Mouse (Mus musculus) forebrain, embryonic 11.5 days (tissue): Measurements from ENCODE around the gene Mapre3. TPM values are rescaled to one million over a fixed set of nuclear protein-coding genes. Genes with fewer than 3 reads are reported as not detected.

Experiments used
- ATAC-seq: fragments of 200-750 bp; cut with Nextera tagmentation; replicated peaks from 2 replicates; pipeline ENCODE4 v1.8.0; 2017; ENCODE audit warnings: moderate TSS enrichment; ENCODE audit not compliant: low FRiP score
- DNase-seq: peaks from one replicate; pipeline ENCODE4 v3.0.0-alpha.2; 2017; ENCODE audit warnings: low spot score
- H3K27ac ChIP-seq: fragments of 300-500 bp; sonication (generic); 2 replicates; pipeline ENCODE4 v1.5.1; 2014; ENCODE audit warnings: low read depth, low read length
- H3K27me3 ChIP-seq: fragments of 300-500 bp; sonication (generic); 2 replicates; pipeline ENCODE4 v1.6.1; 2014; ENCODE audit warnings: mild to moderate bottlenecking, low read length, mixed read lengths; ENCODE audit not compliant: control insufficient read depth, insufficient read depth
- H3K36me3 ChIP-seq: fragments of 300-500 bp; sonication (generic); 2 replicates; pipeline ENCODE4 v1.6.1; 2014; ENCODE audit warnings: mild to moderate bottlenecking, low read length, moderate library complexity, mixed read lengths; ENCODE audit not compliant: control insufficient read depth, insufficient read depth
- H3K4me1 ChIP-seq: fragments of 300-500 bp; sonication (generic); replicated peaks from 2 replicates; pipeline ENCODE4 v1.6.1; 2014; ENCODE audit warnings: low read length, mixed read lengths; ENCODE audit not compliant: control insufficient read depth, insufficient read depth
- H3K4me2 ChIP-seq: fragments of 300-500 bp; sonication (generic); 2 replicates; pipeline ENCODE4 v1.6.1; 2014; ENCODE audit warnings: low read depth, mild to moderate bottlenecking, low read length, moderate library complexity, mixed read lengths; ENCODE audit not compliant: severe bottlenecking
- H3K4me3 ChIP-seq: fragments of 300-500 bp; sonication (generic); 2 replicates; pipeline ENCODE4 v1.5.1; 2014; ENCODE audit warnings: low read depth, low read length
- H3K9ac ChIP-seq: fragments of 300-500 bp; sonication (generic); 2 replicates; pipeline ENCODE4 v1.6.1; 2014; ENCODE audit warnings: low read length
- H3K9me3 ChIP-seq: fragments of 300-500 bp; sonication (generic); 2 replicates; pipeline ENCODE4 v1.6.1; 2016; ENCODE audit warnings: low read length, mixed read lengths; ENCODE audit not compliant: control insufficient read depth
- WGBS: fragments of 180-500 bp; shearing (Covaris S2); extraction: QIAGEN DNeasy Blood & Tissue Kit; methylation state at CpG from one replicate; pipeline ENCODE4 v1.1.7; 2014; 5-methylcytosine and 5-hydroxymethylcytosine counted together
- polyA plus RNA-seq: library from polyadenylated mRNA; unstranded; fragments of >200 nt; fragmentation: Nextera tagmentation; extraction: Ambion mirVana; gene quantifications from 2 replicates; pipeline ENCODE4 v1.2.1, GENCODE M21; 2014

The Mapre3 gene
- polyA plus RNA-seq, 1 experiment from 2014 or later: 39.7 TPM

- no peak for DNase-seq
- WGBS: 93% methylated on average over 5 of the region's 5 CpGs
- Histone ChIP-seq H3K36me3 (peaks cover 5% of the 10 kb centered on the region), H3K9ac (no peak overlapping the region), H3K27me3 (no peaks in the 10 kb centered on the region), H3K4me3 (no peak overlapping the region), H3K4me2 (no peak overlapping the region), H3K4me1 (no peaks in the 10 kb centered on the region), H3K9me3 (no peaks in the 10 kb centered on the region), H3K27ac (no peak overlapping the region)
- no peak for ATAC-seq
Observed at GRCm38 (mm10) chr5:30787381-30787780, 27.1 kb upstream of the Mapre3 start.

GRCm38 (mm10) chr5:30790047-30790446 lies 24.4 kb upstream of the Mapre3 start:
- Histone ChIP-seq H3K27me3 (no peaks in the 10 kb centered on the region), H3K27ac (no peak overlapping the region), H3K9me3 (no peaks in the 10 kb centered on the region), H3K36me3 (peaks cover 5% of the 10 kb centered on the region), H3K4me3 (no peak overlapping the region), H3K9ac (no peak overlapping the region), H3K4me2 (no peak overlapping the region), H3K4me1 (no peaks in the 10 kb centered on the region)
- DNase-seq (no peak), ATAC-seq (no peak)
- WGBS: 90% methylated on average over 3 of the region's 3 CpGs

DNA sequence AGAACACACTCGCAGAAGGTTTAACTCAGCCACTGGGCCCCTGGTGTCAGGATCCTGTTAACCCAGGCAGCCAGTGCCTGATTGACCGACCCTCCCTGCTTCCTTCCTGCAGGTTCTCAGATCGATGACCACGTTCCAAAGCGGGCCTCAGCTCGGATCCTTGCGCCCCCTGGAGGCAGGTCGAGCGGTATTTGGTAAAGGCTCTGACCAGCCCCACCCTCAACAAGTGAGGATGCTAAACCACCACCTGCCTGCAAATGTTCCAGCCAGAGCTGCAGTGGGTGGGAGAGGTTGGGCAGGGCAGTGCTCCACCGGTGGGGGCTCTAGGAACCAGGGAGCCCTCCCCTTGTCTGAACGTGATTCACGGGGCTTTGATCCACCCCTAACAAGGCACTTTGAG lies 18.3 kb upstream of the Mapre3 start:
- peaks cover 2% of the 10 kb centered on the region; the same call in 1 of the 2 replicates for H3K36me3 ChIP-seq
- no peak overlapping the region for H3K4me3 ChIP-seq
- H3K9me3 ChIP-seq: no peaks in the 10 kb centered on the region
- peaks cover 3% of the 10 kb centered on the region; the same call in 1 of the 2 replicates for H3K4me1 ChIP-seq
- peak; percentile 87 for DNase-seq
- WGBS: 19% methylated on average over 12 of the region's 12 CpGs
- H3K27me3 ChIP-seq: no peaks in the 10 kb centered on the region
- H3K27ac ChIP-seq: no peak overlapping the region
- no peak overlapping the region for H3K4me2 ChIP-seq
- peak; percentile 65; the same call in 1 of the 2 replicates for ATAC-seq
- H3K9ac ChIP-seq: no peak overlapping the region

- H3K4me2 ChIP-seq: no peak overlapping the region
- peak overlapping the region; percentile 15; the same call in 1 of the 2 replicates for H3K27ac ChIP-seq
- WGBS: 59% methylated on average over 7 of the region's 7 CpGs
- H3K9ac ChIP-seq: no peak overlapping the region
- no peaks in the 10 kb centered on the region for H3K9me3 ChIP-seq
- no peaks in the 10 kb centered on the region for H3K27me3 ChIP-seq
- H3K4me1 ChIP-seq: peaks cover 3% of the 10 kb centered on the region; the same call in 1 of the 2 replicates
- ATAC-seq (0 out of 2 replicates have a peak, but pooled peaks have one; percentile 10), DNase-seq (no peak)
- H3K4me3 ChIP-seq: no peak overlapping the region
- H3K36me3 ChIP-seq: peaks cover 2% of the 10 kb centered on the region; the same call in 1 of the 2 replicates
Observed at GRCm38 (mm10) chr5:30797482-30797881, 17.0 kb upstream of the Mapre3 start.

DNA sequence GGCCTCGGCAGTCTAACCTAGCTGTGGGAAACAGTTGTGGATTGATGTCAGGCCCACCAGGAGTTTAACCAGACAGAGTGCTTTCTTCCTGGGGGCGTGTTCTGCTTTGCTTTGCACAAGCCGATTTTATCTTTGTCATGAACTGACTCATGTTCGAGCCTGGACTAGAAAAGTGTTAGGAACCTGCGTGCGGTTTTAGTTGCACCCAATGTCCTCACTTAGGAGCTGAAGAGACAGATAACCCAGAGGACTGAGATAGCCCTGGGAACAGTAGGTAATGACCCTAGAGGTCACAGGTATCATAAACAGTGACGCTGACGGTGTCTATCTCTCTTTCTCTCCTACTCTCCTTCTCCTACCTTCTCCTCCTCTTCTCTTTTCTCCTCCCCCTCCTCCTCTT lies 16.5 kb upstream of the Mapre3 start:
- WGBS: 89% methylated on average over 8 of the region's 8 CpGs
- H3K36me3 ChIP-seq: peaks cover 2% of the 10 kb centered on the region; the same call in 1 of the 2 replicates

DNA sequence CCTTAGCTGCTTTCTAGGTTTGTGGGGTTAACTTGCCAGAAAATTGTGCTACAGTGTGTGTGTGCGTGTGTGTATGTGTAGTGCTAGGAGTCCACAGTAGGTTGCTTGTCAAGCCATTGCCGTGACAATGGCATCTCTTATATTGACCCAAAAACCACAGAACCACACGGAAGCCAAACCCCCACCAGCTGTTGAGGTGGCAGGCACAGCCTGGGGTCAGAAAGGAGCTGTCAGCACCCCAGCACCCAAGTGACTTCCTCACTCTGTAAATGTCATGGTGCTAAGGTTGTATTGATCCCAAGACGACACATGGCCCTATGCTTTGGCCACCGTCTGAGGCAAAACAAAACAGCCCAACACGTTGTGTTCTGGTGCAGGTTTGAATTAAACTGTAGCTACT lies 15.5 kb upstream of the Mapre3 start:
- H3K27ac ChIP-seq: no peak overlapping the region
- no peaks in the 10 kb centered on the region for H3K9me3 ChIP-seq
- peaks cover 3% of the 10 kb centered on the region; the same call in 1 of the 2 replicates for H3K4me1 ChIP-seq
- peaks cover 2% of the 10 kb centered on the region; the same call in 1 of the 2 replicates for H3K36me3 ChIP-seq
- H3K4me3 ChIP-seq: no peak overlapping the region
- ATAC-seq: no peak
- H3K4me2 ChIP-seq: no peak overlapping the region
- no peak for DNase-seq
- no peak overlapping the region for H3K9ac ChIP-seq
- H3K27me3 ChIP-seq: no peaks in the 10 kb centered on the region
- 89% methylated on average over 6 of the region's 6 CpGs for WGBS

More for the DNA sequence above, 16.5 kb upstream of the Mapre3 start:
- Histone ChIP-seq H3K4me1 (peaks cover 3% of the 10 kb centered on the region; the same call in 1 of the 2 replicates), H3K4me3 (no peak overlapping the region), H3K9ac (no peak overlapping the region), H3K27ac (peak overlapping the region; percentile 15; the same call in 1 of the 2 replicates), H3K27me3 (no peaks in the 10 kb centered on the region), H3K4me2 (no peak overlapping the region), H3K9me3 (no peaks in the 10 kb centered on the region)
- no peak for ATAC-seq
- no peak for DNase-seq

DNA sequence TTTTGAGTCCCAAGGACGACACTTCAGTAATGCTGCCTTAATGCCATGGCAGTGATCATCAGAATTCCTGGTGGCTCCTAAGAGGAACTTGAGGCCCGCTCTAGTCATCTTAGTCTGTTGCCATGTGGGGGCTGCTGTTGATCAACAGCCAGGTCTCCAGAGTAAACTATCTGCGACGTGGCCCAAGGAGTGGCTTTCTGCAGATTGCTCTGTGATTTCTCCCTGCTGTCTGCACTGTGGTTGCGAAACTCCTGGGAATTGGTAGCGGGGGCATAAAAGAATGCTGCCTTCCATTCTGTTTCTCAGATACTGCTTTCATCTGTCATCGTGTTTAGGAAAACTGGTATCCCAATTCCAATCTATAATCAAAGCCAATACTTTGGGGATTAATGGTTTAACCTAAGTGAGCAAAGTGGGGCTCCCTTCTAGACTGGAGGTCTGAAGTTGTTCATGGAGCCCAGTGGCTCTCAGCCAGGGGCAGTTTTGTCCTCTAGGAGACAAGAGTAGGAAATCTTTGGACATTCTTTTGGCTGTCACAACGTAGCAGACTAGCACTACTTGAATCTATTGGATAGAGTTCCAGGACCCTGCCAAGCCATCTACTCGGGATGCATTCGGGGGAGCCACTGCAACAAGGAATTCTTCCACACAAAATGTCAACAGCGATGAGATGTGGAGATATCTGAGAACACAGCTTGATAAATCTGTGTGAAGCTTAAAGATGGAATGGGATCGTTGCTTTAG lies 11.5 kb upstream of the Mapre3 start:
- no peaks in the 10 kb centered on the region for H3K36me3 ChIP-seq
- H3K9ac ChIP-seq: no peak overlapping the region
- ATAC-seq: no peak
- no peak overlapping the region for H3K4me2 ChIP-seq
- H3K4me3 ChIP-seq: no peak overlapping the region
- H3K4me1 ChIP-seq: no peaks in the 10 kb centered on the region
- no peak overlapping the region for H3K27ac ChIP-seq
- H3K27me3 ChIP-seq: no peaks in the 10 kb centered on the region
- 84% methylated on average over 12 of the region's 12 CpGs for WGBS
- DNase-seq: no peak
- H3K9me3 ChIP-seq: no peaks in the 10 kb centered on the region

DNA sequence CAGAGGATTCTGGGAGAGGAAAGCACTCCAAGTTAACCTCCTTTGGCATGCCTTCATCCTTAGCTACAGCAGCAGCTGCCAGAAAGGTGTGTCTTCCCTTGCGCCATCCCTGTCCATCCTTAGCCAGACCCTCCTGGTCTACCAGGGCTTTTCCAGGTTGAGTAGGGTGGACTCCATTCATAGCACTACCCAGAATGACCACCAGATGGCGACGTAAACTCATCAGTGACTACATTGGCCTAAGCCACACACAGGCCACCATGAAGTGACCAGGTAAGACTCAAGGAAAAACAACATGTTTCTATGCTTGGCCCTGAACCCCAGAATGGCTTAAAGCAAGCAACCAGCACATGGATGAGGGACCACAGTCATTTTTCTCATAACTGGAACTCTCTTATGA lies 8.3 kb upstream of the Mapre3 start:
- H3K4me1 ChIP-seq: no peaks in the 10 kb centered on the region
- no peak overlapping the region for H3K4me3 ChIP-seq
- DNase-seq (peak; percentile 91), ATAC-seq (peak; percentile 76)
- no peaks in the 10 kb centered on the region for H3K36me3 ChIP-seq
- WGBS: 8% methylated on average over 3 of the region's 3 CpGs
- H3K9me3 ChIP-seq: no peaks in the 10 kb centered on the region
- no peaks in the 10 kb centered on the region for H3K27me3 ChIP-seq
- no peak overlapping the region for H3K4me2 ChIP-seq
- no peak overlapping the region for H3K9ac ChIP-seq
- H3K27ac ChIP-seq: no peak overlapping the region

DNA sequence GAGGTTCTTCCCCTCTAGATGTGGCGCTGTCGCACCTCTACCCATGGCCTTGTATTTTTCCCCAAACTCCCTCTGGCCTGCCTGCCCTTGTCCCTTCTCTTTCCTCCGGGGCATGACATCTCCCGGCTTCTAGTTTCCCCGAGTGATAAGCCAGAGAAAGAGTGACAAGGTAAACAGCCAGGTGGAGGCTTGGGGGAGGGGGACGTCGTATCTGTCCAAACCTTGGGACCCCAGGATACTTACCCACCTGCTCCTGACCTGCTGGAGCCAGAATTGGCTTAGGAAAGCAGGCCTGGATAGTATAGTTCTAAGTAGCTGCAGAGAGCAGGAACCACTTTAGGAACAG lies 652 bp downstream of the Mapre3 start:
- Histone ChIP-seq H3K9me3 (no peaks in the 10 kb centered on the region), H3K9ac (peak overlapping the region; percentile 83), H3K4me2 (peak overlapping the region; percentile 68), H3K4me3 (peak overlapping the region; percentile 80), H3K36me3 (no peaks in the 10 kb centered on the region), H3K4me1 (peaks cover 6% of the 10 kb centered on the region), H3K27ac (peak overlapping the region; percentile 85), H3K27me3 (no peaks in the 10 kb centered on the region)
- DNase-seq (no peak), ATAC-seq (no peak)
- WGBS: 3% methylated on average over 7 of the region's 7 CpGs
